8 mouse cellular contexts compared by ENCODE assay signal in the genomic region with DNA sequence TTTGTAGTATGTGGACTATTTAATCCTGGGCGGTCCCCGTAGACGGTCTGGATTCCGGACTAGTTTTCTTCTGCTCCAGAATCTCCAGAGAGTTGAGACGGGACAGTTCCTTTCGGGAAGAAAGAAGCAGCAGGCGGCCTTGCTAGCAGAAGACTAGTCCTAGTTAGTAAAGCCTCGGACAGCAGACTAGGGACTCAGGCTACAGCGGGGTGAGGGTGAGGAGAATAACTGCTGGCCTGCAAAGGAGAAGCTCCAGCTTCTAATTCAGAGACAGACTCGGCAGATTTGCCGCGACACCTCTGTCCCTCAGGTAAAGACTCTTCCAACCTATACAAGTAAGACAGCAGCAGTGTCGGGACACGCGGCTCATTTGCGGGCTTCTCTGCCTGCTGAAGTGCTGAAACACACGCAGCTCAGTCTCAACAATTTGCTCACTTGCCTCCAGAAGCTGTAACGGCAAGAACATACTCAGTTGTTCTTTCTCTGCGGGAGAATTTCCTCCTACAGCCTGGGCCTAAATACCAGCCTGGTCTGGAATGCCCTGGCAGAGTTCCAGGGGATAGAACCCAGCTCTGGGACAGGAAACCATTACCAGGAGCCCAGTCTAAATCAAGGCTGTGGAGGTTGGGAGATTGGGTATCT. TPM values are rescaled to one million over a fixed set of nuclear protein-coding genes. Genes with fewer than 3 reads are reported as not detected.
DNase-seq lines count a peak whose midpoint lies in the region; ATAC-seq and TF ChIP-seq lines count a peak whose summit lies in the region.

No protein-coding gene starts in this region.

- peak overlapping the region; percentile 74 for H3K4me2 ChIP-seq in forebrain, embryonic 11.5 days (ENCODE audit: low read depth, low read length, severe bottlenecking)

- no peak for TF ChIP-seq CTCF in left cerebral cortex, adult 2 months (IDR thresholded peaks at IDR 0.05)

- intact Hi-C loops in left cerebral cortex, adult 2 months (cut with DNase I) = loop anchor here (5.0 kb wide), 2 partner anchors 115 to 230 kb away; no protein-coding TSS in a partner anchor
- intact Hi-C loops in left cerebral cortex, postnatal 4 days (cut with DNase I) = loop anchor here (10.0 kb wide), 1 partner anchor 1232 kb away; no protein-coding TSS in a partner anchor

- H3K4me3 ChIP-seq in left cerebral cortex, adult 2 months = peak overlapping the region; percentile 53
- peak overlapping the region; percentile 47 for H3K4me3 ChIP-seq in forebrain, embryonic 11.5 days (ENCODE audit: low read depth, low read length)

- peak overlapping the region; percentile 55 for H3K9ac ChIP-seq in forebrain, embryonic 11.5 days (ENCODE audit: low read length)

- H3K27me3 ChIP-seq in forebrain, embryonic 11.5 days (ENCODE audit: control insufficient read depth, insufficient read depth, low read length) = no peaks in the 10 kb centered on the region; the same call in 1 of the 2 replicates

- WGBS in forebrain, embryonic 11.5 days = under 1% methylated on average over 19 of the region's 19 CpGs

- no peak for DNase-seq in left cerebral cortex, adult 2 months (ENCODE audit: extremely low spot score in 1 of 2, low spot score in 2 of 2)
- no peak for DNase-seq in left cerebral cortex, postnatal 4 days
- no peak for DNase-seq in forebrain, embryonic 11.5 days (ENCODE audit: low spot score)
- peak; percentile 16 to 47 for DNase-seq in kidney, postnatal 4 days
- DNase-seq in retina, embryonic 14.5 days (ENCODE audit: low spot score) = peak; percentile 36
- DNase-seq in left cerebral cortex, adult 11 months (ENCODE audit: low spot score) = no peak
- DNase-seq in spleen, postnatal 4 days (ENCODE audit: low spot score in 2 of 2) = no peak
- DNase-seq in urinary bladder, postnatal 4 days (ENCODE audit: low spot score in 2 of 2) = no peak

- H3K27ac ChIP-seq in left cerebral cortex, adult 2 months = no peak overlapping the region
- no peak overlapping the region for H3K27ac ChIP-seq in forebrain, embryonic 11.5 days (ENCODE audit: low read depth, low read length)

- 0 out of 2 replicates have a peak, but pooled peaks cover 2% of the 10 kb centered on the region for H3K4me1 ChIP-seq in forebrain, embryonic 11.5 days (replicated peaks; ENCODE audit: control insufficient read depth, insufficient read depth, low read length)

- no peak for ATAC-seq in forebrain, embryonic 11.5 days (replicated peaks; ENCODE audit: low FRiP score)

- H3K9me3 ChIP-seq in forebrain, embryonic 11.5 days (ENCODE audit: control insufficient read depth, low read length) = no peaks in the 10 kb centered on the region

- no peaks in the 10 kb centered on the region for H3K36me3 ChIP-seq in forebrain, embryonic 11.5 days (ENCODE audit: control insufficient read depth, insufficient read depth, low read length)

RNA-seq across cellular contexts. Expression of gene Vmn1r223, which starts 39.9 kb away (rescaled TPM):
- total RNA-seq in left cerebral cortex, adult 2 months (2021) = not detected
- total RNA-seq in left cerebral cortex, postnatal 4 days (2021) = not detected
- not detected in 2 replicates for polyA plus RNA-seq in forebrain, embryonic 11.5 days (2014; fragmentation: Nextera tagmentation; extraction: Ambion mirVana)

RNA-seq across cellular contexts. Expression of gene Vmn1r222, which starts 51.1 kb away (rescaled TPM):
- total RNA-seq in left cerebral cortex, adult 2 months (2021) = not detected
- total RNA-seq in left cerebral cortex, postnatal 4 days (2021) = not detected
- polyA plus RNA-seq in forebrain, embryonic 11.5 days (2014; fragmentation: Nextera tagmentation; extraction: Ambion mirVana) = 0.16 TPM in 1 of 2 replicates, not detected in the other

Comparison
In these comparisons a context has a peak if more than half of its experiments do, and no peak if none do; other contexts are left out.
1. DNase-seq: peak in kidney, postnatal 4 days (2 of 2) and retina, embryonic 14.5 days (single experiment); none in left cerebral cortex, adult 2 months (0 of 2), left cerebral cortex, postnatal 4 days (single experiment), forebrain, embryonic 11.5 days (single experiment), left cerebral cortex, adult 11 months (single experiment), spleen, postnatal 4 days (0 of 2) and urinary bladder, postnatal 4 days (0 of 2).